Mouse (Mus musculus) embryonic facial prominence, embryonic 10.5 days (tissue): ENCODE data around the gene Zfp57. TPM values are rescaled to one million over a fixed set of nuclear protein-coding genes. Genes with fewer than 3 reads are reported as not detected.
"Not testable (repeated sequence)": the region's sequence is repeated elsewhere in the genome, so short reads cannot be mapped to it uniquely, and the experiment has no call there.

Source experiments
- DNase-seq: peaks from one replicate; pipeline ENCODE4 v3.0.0-alpha.2; 2017; ENCODE audit warnings: low spot score
- H3K27ac ChIP-seq: fragments of 300-500 bp; sonication (generic); replicated peaks from 2 replicates; pipeline ENCODE4 v1.5.1; 2016; ENCODE audit warnings: mild to moderate bottlenecking
- H3K27me3 ChIP-seq: fragments of 300-500 bp; sonication (generic); replicated peaks from 2 replicates; pipeline ENCODE4 v1.6.1; 2016; ENCODE audit warnings: low read depth, mild to moderate bottlenecking; ENCODE audit not compliant: poor library complexity, severe bottlenecking
- H3K36me3 ChIP-seq: fragments of 300-500 bp; sonication (generic); replicated peaks from 2 replicates; pipeline ENCODE4 v1.6.1; 2016; ENCODE audit warnings: mild to moderate bottlenecking, moderate library complexity
- H3K4me1 ChIP-seq: fragments of 300-500 bp; sonication (generic); 2 replicates; pipeline ENCODE4 v1.6.1; 2016
- H3K4me3 ChIP-seq: fragments of 300-500 bp; sonication (generic); 2 replicates; pipeline ENCODE4 v1.5.1; 2016; ENCODE audit warnings: mild to moderate bottlenecking, moderate library complexity
- H3K9me3 ChIP-seq: fragments of 300-500 bp; sonication (generic); 2 replicates; pipeline ENCODE4 v1.6.1; 2016; ENCODE audit warnings: mild to moderate bottlenecking
- WGBS: fragments of 180-500 bp; shearing (Covaris S2); methylation state at CpG from one replicate; pipeline ENCODE4 v1.1.7; 2016; 5-methylcytosine and 5-hydroxymethylcytosine counted together
- polyA plus RNA-seq: library from polyadenylated mRNA; unstranded; fragments of >200 nt; fragmentation: Nextera tagmentation; extraction: Ambion mirVana; gene quantifications from 2 replicates; pipeline ENCODE4 v1.2.1, GENCODE M21; 2016

Gene Zfp57
- polyA plus RNA-seq, 1 experiment from 2014 or later, result 106 TPM

DNA sequence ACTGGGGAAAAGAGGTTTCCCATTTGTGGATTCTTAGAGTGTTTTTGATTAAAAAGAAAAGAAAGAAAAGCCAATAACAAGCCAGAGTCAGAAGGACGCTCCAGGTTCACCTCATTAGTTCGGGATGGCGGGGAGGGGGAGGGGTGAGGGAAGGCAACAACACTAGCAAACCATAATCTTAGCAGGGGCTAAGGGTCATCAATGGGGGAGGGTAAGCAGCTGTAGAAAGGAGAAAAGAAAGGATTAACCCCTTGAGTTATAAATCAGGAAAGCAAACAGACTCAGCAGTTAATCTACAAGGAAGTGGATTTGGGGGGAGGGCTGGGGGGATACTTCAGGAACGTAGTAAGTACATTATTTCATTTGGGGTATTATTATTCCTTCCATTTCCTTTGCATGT is 19.1 kb upstream of the Zfp57 start:
- peaks cover 34% of the 10 kb centered on the region; the same call in 1 of the 2 replicates for H3K27me3 ChIP-seq
- peaks cover 20% of the 10 kb centered on the region for H3K4me1 ChIP-seq
- H3K36me3 ChIP-seq, result no peaks in the 10 kb centered on the region
- 8% methylated on average over 4 of the region's 4 CpGs for WGBS
- no peaks in the 10 kb centered on the region for H3K9me3 ChIP-seq
- peak overlapping the region; percentile 40 for H3K4me3 ChIP-seq
- DNase-seq, result peak; percentile 41
- no peak overlapping the region for H3K27ac ChIP-seq

DNA sequence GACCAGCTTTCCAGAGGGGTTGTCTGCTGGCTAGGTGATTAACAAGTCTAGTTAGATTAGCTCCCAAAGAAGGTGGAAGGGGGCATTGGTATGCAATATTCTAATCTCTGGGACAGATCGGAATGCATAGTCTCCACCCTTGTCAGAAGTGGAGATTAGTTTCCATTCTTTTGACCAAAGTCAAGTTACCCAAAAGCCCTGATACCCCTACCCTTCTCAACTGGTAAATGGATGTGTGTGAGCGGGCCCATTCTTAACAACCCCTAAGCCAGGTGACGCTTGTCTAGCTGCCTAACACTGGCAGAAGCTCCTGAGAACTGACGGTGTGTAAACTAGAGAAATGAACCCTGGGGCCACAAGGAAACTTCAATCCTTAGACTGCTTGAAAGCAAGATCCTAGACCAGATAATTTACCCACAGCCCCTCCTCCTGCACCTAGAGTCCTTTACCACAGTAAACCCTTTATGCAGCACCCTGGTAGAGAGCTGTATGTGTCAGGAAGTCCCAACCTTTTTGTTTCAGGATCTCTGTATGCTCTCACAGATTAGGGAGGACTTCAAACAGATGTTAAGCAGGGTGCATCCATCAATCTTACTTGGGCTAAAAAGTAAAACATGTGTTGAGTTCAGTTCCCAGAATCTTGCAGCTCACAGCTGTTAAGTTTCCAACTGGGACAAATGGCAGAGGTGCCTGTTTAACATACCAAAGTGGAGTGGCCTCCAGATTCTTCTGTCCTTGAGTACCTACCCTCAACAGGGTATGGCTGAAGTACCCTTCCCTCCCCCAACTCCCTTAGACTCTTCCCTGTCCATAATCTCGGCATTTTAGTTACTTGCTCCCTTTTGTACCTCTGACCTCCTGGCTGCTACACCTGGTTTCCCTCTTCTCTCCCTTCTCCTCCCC is 18.5 kb upstream of the Zfp57 start:
- DNase-seq, result no peak
- Histone ChIP-seq H3K27me3 (peaks cover 41% of the 10 kb centered on the region), H3K36me3 (no peaks in the 10 kb centered on the region), H3K4me1 (peaks cover 20% of the 10 kb centered on the region), H3K9me3 (no peaks in the 10 kb centered on the region), H3K27ac (no peak overlapping the region), H3K4me3 (no peak overlapping the region)
- WGBS, result 27% methylated on average over 5 of the region's 5 CpGs

DNA sequence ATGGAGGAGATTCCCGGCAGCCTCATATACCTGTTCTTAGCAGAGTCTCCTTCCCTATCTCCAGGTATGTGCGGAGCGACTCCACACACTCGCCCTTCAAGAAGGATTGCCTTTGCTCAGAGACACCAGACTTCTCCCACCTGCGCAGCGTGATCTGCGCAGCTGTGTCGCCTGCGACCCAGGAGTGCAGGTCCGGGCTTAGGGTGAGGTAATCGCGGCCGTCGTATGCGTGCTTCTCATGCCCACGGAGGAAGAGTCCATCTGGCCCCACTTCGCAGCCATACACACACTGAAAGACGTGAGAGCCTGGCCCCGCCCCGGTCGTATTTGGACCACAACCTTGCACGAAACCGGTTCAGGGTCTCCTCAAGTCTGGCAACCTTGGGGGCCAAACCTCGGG is 12.5 kb upstream of the Zfp57 start:
- WGBS, result 5% methylated on average over 24 of the region's 24 CpGs
- 0 out of 2 replicates have a peak, but pooled peaks cover 6% of the 10 kb centered on the region for H3K4me1 ChIP-seq
- peak overlapping the region; percentile 29 for H3K4me3 ChIP-seq
- H3K27ac ChIP-seq, result no peak overlapping the region
- H3K27me3 ChIP-seq, result peaks cover 49% of the 10 kb centered on the region
- no peak for DNase-seq
- no peaks in the 10 kb centered on the region for H3K9me3 ChIP-seq
- H3K36me3 ChIP-seq, result no peaks in the 10 kb centered on the region

DNA sequence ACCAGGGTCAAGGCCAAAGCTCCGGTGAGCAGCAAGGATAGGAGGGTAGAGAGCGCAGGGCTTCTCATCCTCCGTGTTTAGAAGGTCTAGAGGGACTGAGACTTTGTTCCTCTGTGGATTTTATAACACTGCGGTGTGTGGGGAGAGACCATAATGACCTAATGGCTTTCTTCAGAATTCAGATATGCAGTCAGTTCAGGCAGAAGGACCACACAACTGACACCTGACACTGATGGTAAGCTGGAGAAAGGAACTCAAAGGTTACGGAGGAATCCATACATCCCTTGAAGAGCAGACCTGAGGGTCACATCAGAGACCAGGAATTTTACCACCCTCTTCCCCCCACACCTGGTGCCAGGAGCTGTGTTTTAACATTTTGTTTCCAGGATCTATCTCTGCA is 11.5 kb upstream of the Zfp57 start, which contains the start of gene H2-M5:
Gene H2-M5, minus strand, starts transcription at position 101 of the 400 bp plus-strand sequence.
- peaks cover 49% of the 10 kb centered on the region for H3K27me3 ChIP-seq
- H3K4me3 ChIP-seq, result peak within 1 kb of the TSS; percentile 29
- no peaks in the 10 kb centered on the region for H3K9me3 ChIP-seq
- DNase-seq, result no peak
- no peak within 1 kb of the TSS for H3K27ac ChIP-seq
- 0 out of 2 replicates have a peak, but pooled peaks cover 6% of the 10 kb centered on the region for H3K4me1 ChIP-seq
- no peaks in the 10 kb centered on the region for H3K36me3 ChIP-seq
- WGBS, result 15% methylated on average over 5 of the region's 5 CpGs

DNA sequence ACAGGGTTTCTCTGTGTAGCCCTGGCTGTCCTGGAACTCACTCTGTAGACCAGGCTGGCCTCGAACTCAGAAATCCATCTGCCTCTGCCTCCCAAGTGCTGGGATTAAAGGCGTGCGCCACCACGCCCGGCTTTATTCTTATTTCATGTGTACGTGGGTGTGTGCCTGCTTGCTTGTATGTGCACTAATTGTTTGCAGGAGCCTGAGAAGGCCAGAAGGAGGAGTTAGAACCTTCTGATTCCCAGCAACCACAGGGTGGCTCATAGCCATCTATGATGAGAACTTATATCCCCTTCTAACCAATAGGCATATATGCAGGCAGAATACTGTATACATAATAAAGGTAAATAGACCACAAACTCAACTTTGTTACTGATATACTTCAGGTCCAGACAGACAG is 10.3 kb upstream of the Zfp57 start:
- not testable (repeated sequence) for H3K27ac ChIP-seq, H3K36me3 ChIP-seq, H3K9me3 ChIP-seq, H3K4me3 ChIP-seq, H3K4me1 ChIP-seq, DNase-seq
- H3K27me3 ChIP-seq, result peaks cover 49% of the 10 kb centered on the region
- WGBS, result 91% methylated on average over 6 of the region's 6 CpGs

DNA sequence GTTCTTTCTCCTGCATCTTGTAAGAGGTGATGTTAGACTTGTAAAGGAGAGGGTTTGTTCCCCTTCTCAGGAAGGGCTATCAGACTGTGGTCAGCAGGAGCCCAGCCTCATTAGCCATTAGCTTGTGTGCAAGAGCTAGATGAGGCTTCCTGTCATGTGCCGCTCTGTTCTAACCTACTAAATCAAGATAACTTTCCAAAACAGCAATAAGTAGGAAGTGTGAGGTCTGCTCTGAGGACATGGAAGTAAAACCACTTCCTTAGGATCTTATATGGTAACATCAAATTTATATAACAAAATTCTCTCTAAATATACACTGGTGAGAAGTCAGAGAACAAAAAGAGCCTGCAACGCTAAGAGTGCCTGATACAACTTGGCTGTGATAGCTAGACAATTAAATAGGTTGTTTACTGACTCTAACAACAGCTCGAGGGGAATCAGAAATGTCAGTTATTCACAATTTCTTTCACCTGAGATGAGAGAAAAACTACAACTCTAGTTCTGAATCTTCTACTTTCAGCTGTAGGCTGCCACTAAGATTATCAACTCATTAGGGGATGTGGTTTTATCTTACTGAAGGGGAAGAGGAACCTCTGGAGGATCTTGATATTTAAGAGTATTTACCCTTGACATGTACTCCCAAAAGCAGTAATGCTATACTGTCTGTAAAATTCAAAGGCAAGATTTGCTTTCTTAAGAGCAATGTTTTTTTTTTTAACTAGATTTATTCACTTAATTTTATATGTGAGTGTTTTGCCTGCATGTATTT is 8.4 kb upstream of the Zfp57 start:
- Histone ChIP-seq H3K27me3 (peaks cover 37% of the 10 kb centered on the region), H3K4me3 (no peak overlapping the region), H3K27ac (no peak overlapping the region), H3K36me3 (no peaks in the 10 kb centered on the region), H3K4me1 (peaks cover 9% of the 10 kb centered on the region; the same call in 1 of the 2 replicates), H3K9me3 (no peaks in the 10 kb centered on the region)
- DNase-seq, result no peak
- 80% methylated on average over 3 of the region's 3 CpGs for WGBS

DNA sequence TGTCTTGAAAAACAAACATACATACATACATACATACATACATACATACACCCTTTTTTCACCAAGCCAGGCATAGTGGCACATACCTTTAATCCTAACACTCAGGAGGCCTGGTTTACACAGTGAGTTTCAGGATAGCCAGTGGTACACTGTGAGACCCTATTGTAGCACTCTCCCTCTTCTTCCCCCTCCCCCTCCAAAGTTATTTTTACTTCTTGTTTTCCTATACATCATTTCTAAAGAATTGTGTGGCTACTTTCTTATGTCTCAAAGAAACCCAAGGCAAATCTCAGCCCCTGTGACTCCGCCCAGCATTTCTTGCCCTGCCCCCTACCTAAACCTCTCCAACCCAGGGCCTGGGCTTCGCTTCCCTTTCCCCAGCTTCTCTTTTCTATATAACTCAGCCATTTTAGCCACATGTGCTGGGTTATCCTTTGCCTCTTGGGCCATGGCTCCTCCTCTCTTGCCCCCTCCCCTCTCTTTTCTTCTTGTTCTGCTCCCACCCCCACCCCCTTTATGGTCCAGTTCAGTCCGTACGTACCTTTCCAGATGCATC is 7.1 kb upstream of the Zfp57 start:
- 88% methylated on average over 4 of the region's 4 CpGs for WGBS
- H3K4me3 ChIP-seq, result no peak overlapping the region

DNA sequence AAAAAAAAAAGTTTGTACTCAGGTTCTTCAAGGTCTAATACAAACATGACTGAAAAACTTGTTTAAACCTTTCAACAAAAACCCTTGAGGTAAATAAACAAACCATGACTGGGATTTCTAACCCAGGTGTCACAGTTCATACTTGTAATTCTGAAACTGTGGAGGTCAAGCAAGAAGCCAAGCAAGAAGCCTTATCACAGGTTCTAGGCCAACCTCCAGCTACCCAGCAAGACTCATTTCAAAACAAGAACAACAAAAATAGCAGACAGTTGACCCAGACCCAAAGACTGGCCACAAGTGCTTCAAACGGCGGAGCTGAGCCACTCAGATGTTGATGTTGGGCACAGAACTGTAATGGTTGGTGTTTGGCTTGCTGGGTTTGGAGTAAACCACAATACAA is 6.4 kb upstream of the Zfp57 start:
- WGBS, result 87% methylated on average over 2 of the region's 2 CpGs
- no peak for DNase-seq

More for the DNA sequence above, 7.1 kb upstream of the Zfp57 start:
- H3K36me3 ChIP-seq, result no peaks in the 10 kb centered on the region
- no peak for DNase-seq
- H3K27me3 ChIP-seq, result peaks cover 23% of the 10 kb centered on the region
- no peak overlapping the region for H3K27ac ChIP-seq
- H3K4me1 ChIP-seq, result peaks cover 6% of the 10 kb centered on the region; the same call in 1 of the 2 replicates
- H3K9me3 ChIP-seq, result no peaks in the 10 kb centered on the region

DNA sequence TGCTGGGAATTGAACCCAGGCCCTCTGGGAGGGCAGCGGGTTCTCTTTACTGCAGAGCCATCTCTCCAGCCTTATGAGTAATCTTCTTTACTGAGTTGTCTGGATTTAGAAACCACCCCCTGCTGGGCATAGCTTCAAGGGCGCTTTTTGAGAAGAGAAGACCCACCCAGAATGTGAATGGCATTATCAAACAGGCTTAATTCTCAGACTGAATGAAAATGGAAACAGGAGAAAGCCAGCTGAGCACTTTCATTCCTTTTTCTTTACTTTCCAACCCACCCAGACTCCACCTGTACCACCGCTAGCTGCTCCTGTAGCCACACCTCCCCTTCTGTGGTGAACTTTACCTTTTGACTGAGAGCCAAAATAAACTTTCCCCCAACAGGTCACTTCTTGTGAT is 5.5 kb upstream of the Zfp57 start:
- H3K27me3 ChIP-seq, result peaks cover 10% of the 10 kb centered on the region
- H3K36me3 ChIP-seq, result no peaks in the 10 kb centered on the region
- 53% methylated on average over 3 of the region's 3 CpGs for WGBS
- H3K4me1 ChIP-seq, result peaks cover 3% of the 10 kb centered on the region; the same call in 1 of the 2 replicates
- H3K4me3 ChIP-seq, result no peak overlapping the region
- DNase-seq, result no peak
- no peaks in the 10 kb centered on the region for H3K9me3 ChIP-seq
- H3K27ac ChIP-seq, result no peak overlapping the region

More for the DNA sequence above, 6.4 kb upstream of the Zfp57 start:
- H3K9me3 ChIP-seq, result no peaks in the 10 kb centered on the region
- H3K4me1 ChIP-seq, result peaks cover 3% of the 10 kb centered on the region; the same call in 1 of the 2 replicates
- no peak overlapping the region for H3K4me3 ChIP-seq
- H3K27me3 ChIP-seq, result peaks cover 17% of the 10 kb centered on the region
- no peaks in the 10 kb centered on the region for H3K36me3 ChIP-seq
- H3K27ac ChIP-seq, result no peak overlapping the region

DNA sequence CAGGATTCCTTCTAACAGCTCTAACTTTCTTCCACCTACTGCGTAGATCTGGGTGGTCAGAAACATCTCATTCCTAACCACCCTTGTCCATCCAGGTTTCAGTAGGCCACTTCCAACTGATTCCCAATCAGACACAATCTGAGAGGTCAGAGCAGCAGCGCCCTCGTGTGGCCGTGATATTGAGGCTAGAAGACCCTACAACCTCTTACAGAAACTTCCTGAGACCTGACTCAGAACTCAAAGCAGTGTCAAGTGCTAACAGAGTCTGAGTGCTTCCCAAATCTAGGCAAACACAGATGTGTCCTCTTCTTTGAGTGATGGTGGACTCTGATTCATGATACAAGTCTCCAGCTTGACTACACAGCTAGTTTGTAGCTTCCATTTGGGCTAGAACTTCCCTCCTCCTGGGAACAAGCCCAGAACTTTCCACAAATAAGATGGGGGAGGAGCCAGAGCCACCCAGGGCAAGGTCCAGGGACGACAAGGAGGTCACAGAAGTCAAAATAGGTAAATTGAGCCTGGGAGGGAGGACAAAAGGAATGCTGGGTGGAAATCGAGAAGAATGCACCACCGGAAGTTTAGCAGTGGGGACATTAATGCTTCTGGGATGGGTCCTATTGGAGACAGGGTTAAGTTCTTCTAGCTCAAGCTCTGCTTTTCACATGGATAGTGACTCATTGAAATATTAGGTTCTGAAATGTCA is 3.8 kb upstream of the Zfp57 start:
- 24% methylated on average over 7 of the region's 7 CpGs for WGBS
- H3K4me1 ChIP-seq, result peaks cover 7% of the 10 kb centered on the region
- H3K4me3 ChIP-seq, result no peak overlapping the region
- H3K27ac ChIP-seq, result no peak overlapping the region
- H3K9me3 ChIP-seq, result no peaks in the 10 kb centered on the region
- DNase-seq, result peak; percentile 85
- H3K36me3 ChIP-seq, result no peaks in the 10 kb centered on the region
- no peaks in the 10 kb centered on the region for H3K27me3 ChIP-seq

DNA sequence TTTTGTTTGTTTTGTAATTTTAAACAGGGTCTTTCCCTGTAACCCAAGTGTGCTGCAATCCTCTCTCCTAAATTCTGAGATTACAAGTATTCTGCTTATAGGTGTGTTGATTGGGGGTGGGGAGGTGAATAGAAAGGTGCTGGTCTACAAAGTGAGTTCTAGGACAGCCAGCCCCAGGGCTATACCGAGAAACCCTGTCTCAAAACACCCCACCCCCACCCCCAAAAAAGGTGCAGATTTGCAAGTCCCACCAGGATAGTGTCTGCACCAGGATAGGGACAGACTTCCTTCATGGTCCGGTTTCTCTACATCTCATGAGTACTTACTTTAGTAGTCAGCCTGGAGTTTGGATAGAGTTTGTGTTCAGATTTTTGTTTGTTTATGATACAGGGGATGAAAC is 2.5 kb upstream of the Zfp57 start:
- 68% methylated on average over 2 of the region's 2 CpGs for WGBS
- Histone ChIP-seq H3K4me1 (peaks cover 13% of the 10 kb centered on the region), H3K4me3 (no peak overlapping the region), H3K27me3 (no peaks in the 10 kb centered on the region), H3K27ac (no peak overlapping the region), H3K9me3 (no peaks in the 10 kb centered on the region), H3K36me3 (no peaks in the 10 kb centered on the region)
- no peak for DNase-seq
